Mouse (Mus musculus) embryonic fibroblast, embryonic 13.5 days (primary cell): ENCODE measurements at regions not wholly inside any gene's neighbourhood (a gene's known extent, or its start where the extent isn't known, plus 50 kb on each side); places are given as distances from the start of the nearest gene placed in this dataset.

Source experiments
- CTCF ChIP-seq: IDR thresholded peaks from 2 replicates; pipeline ENCODE4 v1.5.1; 2011; ENCODE audit warnings: mild to moderate bottlenecking, control low read depth, low read length, moderate library complexity, borderline replicate concordance; ENCODE audit not compliant: insufficient read depth
- POLR2A ChIP-seq: IDR thresholded peaks from 2 replicates; pipeline ENCODE4 v1.6.1; 2011; ENCODE audit warnings: low read depth, mild to moderate bottlenecking, control low read depth, low read length, moderate library complexity

- TF ChIP-seq CTCF (no peak), POLR2A (no peak)
Observed at GRCm38 (mm10) chr17:62271399-62271798, 609.7 kb downstream of the Efna5 start.
